Mouse (Mus musculus) spleen, adult 12 weeks (tissue): Measurements from ENCODE around the gene Zmym4.

Experiments used
- DNase-seq: peaks from one replicate; pipeline ENCODE4 v3.0.0; 2022; ENCODE audit warnings: low spot score

Zmym4 gene

DNA sequence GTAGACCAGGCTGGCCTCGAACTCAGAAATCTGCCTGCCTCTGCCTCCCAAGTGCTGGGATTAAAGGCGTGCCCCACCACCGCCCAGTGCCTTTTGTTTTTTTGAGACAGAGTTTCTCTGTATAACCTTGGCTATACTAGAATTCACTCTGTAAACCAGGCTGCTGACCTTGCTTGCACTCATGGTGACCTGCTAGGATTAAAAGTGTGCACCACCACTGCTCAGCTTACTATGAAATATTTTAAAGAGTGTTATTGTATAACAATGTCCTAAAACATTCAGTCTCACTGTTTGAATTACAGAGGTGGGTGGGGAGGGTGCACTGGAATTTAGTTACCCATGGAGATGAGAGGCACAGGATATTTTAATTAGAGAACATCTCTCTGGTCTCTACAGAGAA is 25.1 kb downstream of the Zmym4 start:
- no peak for DNase-seq

DNA sequence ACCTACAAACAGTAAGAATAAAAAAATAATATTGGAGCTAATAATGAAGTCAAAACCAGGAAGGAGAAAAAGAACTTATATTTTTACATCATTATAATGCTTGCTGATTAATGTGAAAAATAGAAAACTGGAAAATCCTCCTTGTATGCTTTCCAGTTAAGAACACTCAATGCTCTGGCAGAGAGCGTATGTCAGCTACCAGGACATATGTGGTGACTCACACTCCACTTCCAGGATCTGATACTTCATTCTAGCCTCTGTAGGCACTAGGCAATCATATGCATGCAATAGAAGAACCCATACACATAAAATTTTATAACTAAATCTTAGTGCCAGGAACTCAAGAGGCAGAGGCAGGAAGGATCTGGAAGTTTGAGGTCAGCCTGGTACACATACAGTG is 40.2 kb downstream of the Zmym4 start:
- DNase-seq, result no peak

DNA sequence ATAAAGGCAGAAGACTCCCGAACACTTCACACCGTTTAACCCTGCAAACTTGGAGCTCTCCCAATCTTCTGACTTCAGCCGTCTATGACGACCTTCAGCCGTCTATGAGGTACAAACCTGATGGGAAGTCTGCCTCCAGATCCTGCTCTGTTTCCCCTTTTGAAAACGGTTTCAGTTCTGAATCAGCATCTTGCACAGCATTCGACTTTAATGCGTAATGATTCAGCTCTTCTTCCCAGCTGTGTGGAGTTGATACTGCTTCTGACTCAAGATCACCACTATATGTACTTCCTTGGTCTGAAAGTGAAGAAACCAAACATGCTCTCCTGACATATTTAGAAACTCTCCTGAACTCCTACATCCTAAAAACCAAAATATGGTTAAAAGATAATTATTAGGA is 78.1 kb downstream of the Zmym4 start:
- no peak for DNase-seq

GRCm38 (mm10) chr4:126885953-126886352 is 82.0 kb downstream of the Zmym4 start:
- DNase-seq, result no peak

- DNase-seq, result no peak
Measured at GRCm38 (mm10) chr4:126883602-126884001, 84.3 kb downstream of the Zmym4 start.

- no peak for DNase-seq
Measured at GRCm38 (mm10) chr4:126879560-126880275, 88.2 kb downstream of the Zmym4 start.

DNA sequence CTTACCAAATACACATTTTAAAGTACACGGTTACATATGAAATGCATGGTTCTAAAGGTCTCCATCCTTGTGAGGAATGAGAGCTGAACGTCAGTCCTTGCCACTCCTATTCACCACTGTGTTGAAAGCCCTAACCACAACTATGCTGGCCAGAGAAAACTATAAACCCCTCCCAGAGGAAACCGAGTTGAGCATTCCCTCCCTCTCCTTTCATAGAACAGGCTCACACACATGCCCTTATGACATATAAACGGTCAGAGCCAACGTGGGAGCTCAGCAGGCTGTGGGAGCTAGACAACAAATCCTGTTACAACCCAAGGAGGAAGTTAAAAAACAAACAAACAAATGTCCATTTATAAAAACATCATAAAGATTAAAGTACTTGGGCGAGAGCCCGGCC is 95.2 kb downstream of the Zmym4 start:
- DNase-seq, result no peak

DNA sequence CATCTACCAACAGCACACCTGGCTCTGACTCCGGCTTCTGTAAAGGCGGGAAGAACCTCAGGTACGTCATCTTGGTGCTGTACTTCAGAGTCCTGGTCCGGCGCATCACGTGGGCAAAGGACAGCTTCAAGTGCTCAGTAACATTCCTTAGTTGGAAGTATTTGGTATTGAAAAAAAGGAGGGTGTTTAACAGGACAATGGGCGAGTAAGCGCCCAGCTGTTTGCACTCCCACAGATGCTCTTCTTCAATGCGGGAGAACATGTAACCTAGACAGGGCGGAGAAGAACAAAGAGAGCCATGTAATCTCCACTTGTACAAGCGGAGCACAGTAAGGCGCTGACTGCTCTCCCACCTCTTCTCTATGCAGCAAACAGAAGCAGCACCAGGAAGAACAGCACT is 99.2 kb downstream of the Zmym4 start:
- no peak for DNase-seq

DNA sequence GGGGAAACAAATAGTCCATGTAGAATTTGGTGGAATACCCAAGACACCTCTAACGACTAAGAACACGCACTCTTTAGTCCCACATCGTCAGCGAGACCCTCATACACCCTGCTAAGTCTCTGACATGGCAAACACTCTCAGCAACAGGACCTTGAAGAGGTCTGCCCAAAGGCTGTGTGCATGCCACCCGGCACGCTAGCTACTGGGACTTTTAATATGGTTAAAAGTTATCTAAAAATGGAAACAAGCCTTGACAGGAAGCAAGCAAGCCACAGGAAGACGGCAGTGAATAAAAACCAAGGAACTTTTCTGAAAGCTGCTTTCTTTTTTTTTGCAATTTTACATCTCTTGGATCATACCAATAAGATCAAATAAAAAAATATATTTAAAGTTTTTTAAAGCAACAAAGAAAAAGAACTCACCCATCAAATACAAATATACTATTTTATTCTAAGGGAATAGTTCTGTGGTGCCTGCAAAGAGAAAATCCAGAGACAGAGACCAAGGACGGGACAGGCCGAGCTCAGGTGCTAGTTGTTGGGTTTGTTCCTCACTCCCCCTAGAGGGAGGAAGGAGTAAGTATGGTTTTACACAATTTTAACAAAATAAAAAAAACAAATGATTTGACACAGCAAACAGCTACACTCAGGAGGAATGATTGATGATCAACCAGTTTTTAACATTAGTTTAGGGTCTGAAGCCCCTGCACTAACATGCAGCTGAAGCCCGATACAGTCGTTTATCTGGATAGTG is 106.2 kb downstream of the Zmym4 start:
- DNase-seq, result no peak

GRCm38 (mm10) chr4:126860268-126860986 is 107.5 kb downstream of the Zmym4 start:
- no peak for DNase-seq

GRCm38 (mm10) chr4:126852971-126853370 is 115.0 kb downstream of the Zmym4 start:
- DNase-seq, result no peak

DNA sequence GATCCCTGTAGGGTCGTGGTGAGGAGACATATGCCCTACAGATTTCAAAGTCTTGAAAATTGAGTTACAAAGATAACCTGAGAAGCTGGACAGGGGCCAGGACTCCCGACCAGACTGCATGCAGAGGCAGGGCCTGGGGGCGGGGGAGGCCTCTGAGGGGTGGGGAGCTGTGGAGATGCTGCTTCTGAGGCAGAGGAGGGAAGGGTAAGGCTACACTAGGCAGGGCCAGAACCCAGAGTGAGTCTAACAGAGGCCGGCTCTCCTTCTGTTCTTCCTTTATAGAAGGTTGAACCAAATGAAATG is 117.2 kb downstream of the Zmym4 start:
- DNase-seq, result no peak

GRCm38 (mm10) chr4:126850019-126850777 is 117.7 kb downstream of the Zmym4 start:
- DNase-seq, result no peak

DNA sequence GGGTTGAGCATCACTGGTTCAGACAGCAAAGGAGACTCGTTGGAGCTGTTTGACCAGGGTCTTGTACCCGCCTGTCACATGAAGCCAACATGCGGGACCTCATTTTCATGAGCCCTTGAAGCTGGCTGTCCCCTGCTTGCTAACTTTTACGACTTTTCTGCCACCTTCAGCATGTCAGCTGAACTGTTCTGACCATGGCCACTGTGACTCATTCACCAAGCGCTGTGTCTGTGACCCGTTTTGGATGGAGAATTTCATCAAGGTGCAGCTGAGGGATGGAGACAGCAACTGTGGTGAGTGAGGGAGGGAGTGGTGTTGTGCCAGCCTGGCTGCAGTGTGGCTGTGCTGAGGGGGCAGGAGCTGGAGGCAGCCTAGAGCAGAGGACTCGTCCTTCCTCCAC is 121.0 kb downstream of the Zmym4 start:
- DNase-seq, result no peak

GRCm38 (mm10) chr4:126845664-126846063 is 122.3 kb downstream of the Zmym4 start:
- no peak for DNase-seq

DNA sequence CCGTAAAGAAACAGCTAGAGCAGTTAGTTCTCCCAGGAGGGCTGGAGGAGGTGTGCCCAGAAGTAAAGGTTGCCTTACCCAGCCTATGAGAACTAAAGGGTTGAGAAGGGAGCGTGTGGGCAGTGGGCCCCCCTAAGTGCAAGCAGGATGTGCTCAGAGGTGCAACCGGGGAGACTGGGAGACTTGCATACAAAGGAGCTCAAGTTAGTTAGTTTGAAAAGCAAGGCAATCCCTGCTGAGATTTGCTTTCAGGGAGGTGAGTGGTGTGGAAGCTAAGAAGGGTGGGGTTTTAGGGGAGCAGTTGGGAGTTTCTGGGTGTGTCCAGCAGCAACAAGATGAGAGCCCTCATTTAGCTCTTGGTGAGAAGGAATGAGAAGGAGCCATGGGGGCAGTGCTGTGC is 125.0 kb downstream of the Zmym4 start:
- DNase-seq, result no peak

GRCm38 (mm10) chr4:126840996-126841560 is 126.9 kb downstream of the Zmym4 start:
- no peak for DNase-seq

GRCm38 (mm10) chr4:126839873-126840272 is 128.1 kb downstream of the Zmym4 start:
- peak; percentile 67 for DNase-seq

- DNase-seq, result no peak
Measured at GRCm38 (mm10) chr4:126838799-126839198, 129.1 kb downstream of the Zmym4 start.

DNA sequence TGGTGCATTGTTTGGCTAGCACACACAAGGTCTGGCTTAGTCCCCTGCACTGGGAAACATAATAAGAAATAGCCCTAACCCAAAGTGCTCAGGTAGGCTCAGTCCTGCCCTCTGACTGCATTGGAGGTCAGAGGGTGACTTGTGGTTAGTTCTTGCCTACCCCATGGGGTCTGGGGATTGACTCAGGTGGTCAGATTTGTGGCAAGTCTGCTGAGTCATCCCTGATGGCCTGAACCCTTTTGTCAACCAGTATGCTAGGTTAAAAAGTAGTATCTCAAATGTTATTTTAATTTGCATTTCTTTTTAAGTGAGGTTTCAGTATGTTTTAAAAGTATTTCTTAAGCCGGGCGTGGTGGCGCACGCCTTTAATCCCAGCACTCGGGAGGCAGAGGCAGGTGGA is 136.8 kb downstream of the Zmym4 start:
- DNase-seq, result no peak

- no peak for DNase-seq
Measured at GRCm38 (mm10) chr4:126823917-126824316, 144.0 kb downstream of the Zmym4 start.
